Mouse (Mus musculus): ENCODE measurements around the gene Amhr2. TPM values are rescaled to one million over a fixed set of nuclear protein-coding genes. Genes with fewer than 3 reads are reported as not detected.

The Amhr2 gene
- total RNA-seq, 2 experiments from 2014 or later = 0.68 to 0.84 TPM

- no peak for DNase-seq (ENCODE audit: low spot score)
- intact Hi-C loops (cut with DNase I) = loop anchor here (1.0 to 5.0 kb wide), 2 partner anchors 40 to 79 kb away; no protein-coding TSS in a partner anchor
Observed at GRCm38 (mm10) chr15:102420986-102421385, 24.2 kb upstream of the Amhr2 start.

- DNase-seq (ENCODE audit: low spot score) = no peak
- intact Hi-C loops (cut with DNase I) = loop anchor here (1.0 to 5.0 kb wide), 2 partner anchors 40 to 79 kb away; no protein-coding TSS in a partner anchor
Observed at GRCm38 (mm10) chr15:102421437-102421836, 23.7 kb upstream of the Amhr2 start.

- intact Hi-C loops (cut with DNase I) = loop anchor here (5.0 kb wide), 1 partner anchor 81 kb away; no protein-coding TSS in a partner anchor
- DNase-seq (ENCODE audit: low spot score) = no peak
Observed at GRCm38 (mm10) chr15:102423602-102424240, 21.4 kb upstream of the Amhr2 start.

- DNase-seq (ENCODE audit: low spot score) = no peak
- intact Hi-C loops (cut with DNase I) = loop anchor here (5.0 kb wide), 1 partner anchor 82 kb away; no protein-coding TSS in a partner anchor
Observed at GRCm38 (mm10) chr15:102424657-102425056, 20.5 kb upstream of the Amhr2 start.

GRCm38 (mm10) chr15:102426963-102427362, 18.2 kb upstream of the Amhr2 start:
- no peak for DNase-seq (ENCODE audit: low spot score)
- intact Hi-C loops (cut with DNase I) = no loop called here

- intact Hi-C loops (cut with DNase I) = no loop called here
- no peak for DNase-seq (ENCODE audit: low spot score)
Observed at GRCm38 (mm10) chr15:102432046-102432445, 13.1 kb upstream of the Amhr2 start.

GRCm38 (mm10) chr15:102433173-102433572, 12.0 kb upstream of the Amhr2 start:
- no peak for DNase-seq (ENCODE audit: low spot score)
- intact Hi-C loops (cut with DNase I) = no loop called here

- intact Hi-C loops (cut with DNase I) = loop anchor here (1.0 to 5.0 kb wide), 2 partner anchors 61 to 155 kb away; no protein-coding TSS in a partner anchor
- DNase-seq (ENCODE audit: low spot score) = peak; percentile 55
Observed at GRCm38 (mm10) chr15:102442490-102442889, 2.7 kb upstream of the Amhr2 start.

- intact Hi-C loops (cut with DNase I) = no loop called here
Observed at GRCm38 (mm10) chr15:102446448-102446847, 1.3 kb downstream of the Amhr2 start.

GRCm38 (mm10) chr15:102449366-102449765, 4.2 kb downstream of the Amhr2 start:
- intact Hi-C loops (cut with DNase I) = no loop called here
- no peak for DNase-seq (ENCODE audit: low spot score)

More at GRCm38 (mm10) chr15:102446448-102446847, 1.3 kb downstream of the Amhr2 start:
- DNase-seq (ENCODE audit: low spot score) = no peak

GRCm38 (mm10) chr15:102450928-102451327, 5.8 kb downstream of the Amhr2 start:
- DNase-seq (ENCODE audit: low spot score) = no peak
- intact Hi-C loops (cut with DNase I) = no loop called here

GRCm38 (mm10) chr15:102451666-102452430, 6.7 kb downstream of the Amhr2 start:
- no peak for DNase-seq (ENCODE audit: low spot score)
- intact Hi-C loops (cut with DNase I) = no loop called here

- no peak for DNase-seq (ENCODE audit: low spot score)
- intact Hi-C loops (cut with DNase I) = no loop called here
Observed at GRCm38 (mm10) chr15:102455993-102456392, 10.8 kb downstream of the Amhr2 start.

- intact Hi-C loops (cut with DNase I) = no loop called here
- DNase-seq (ENCODE audit: low spot score) = no peak
Observed at GRCm38 (mm10) chr15:102458050-102458736, 13.0 kb downstream of the Amhr2 start.

GRCm38 (mm10) chr15:102458904-102459317, 13.7 kb downstream of the Amhr2 start, which contains the start of gene Prr13:
Gene Prr13, plus strand, starts transcription at chr15:102459028.
- peak; percentile 80 for DNase-seq (ENCODE audit: low spot score)
- intact Hi-C loops (cut with DNase I) = no loop called here

- no peak for DNase-seq (ENCODE audit: low spot score)
- intact Hi-C loops (cut with DNase I) = no loop called here
Observed at GRCm38 (mm10) chr15:102459381-102459780, 14.2 kb downstream of the Amhr2 start.

- intact Hi-C loops (cut with DNase I) = no loop called here
- no peak for DNase-seq (ENCODE audit: low spot score)
Observed at GRCm38 (mm10) chr15:102459847-102460246, 14.7 kb downstream of the Amhr2 start.

GRCm38 (mm10) chr15:102460409-102460808, 15.2 kb downstream of the Amhr2 start:
- no peak for DNase-seq (ENCODE audit: low spot score)
- intact Hi-C loops (cut with DNase I) = no loop called here

- DNase-seq (ENCODE audit: low spot score) = no peak
- intact Hi-C loops (cut with DNase I) = no loop called here
Observed at GRCm38 (mm10) chr15:102460971-102461370, 15.8 kb downstream of the Amhr2 start.

GRCm38 (mm10) chr15:102461430-102462075, 16.4 kb downstream of the Amhr2 start:
- DNase-seq (ENCODE audit: low spot score) = no peak
- intact Hi-C loops (cut with DNase I) = no loop called here

Data from heart, postnatal 25 days (tissue).